Mouse (Mus musculus) myocyte (in vitro differentiated cells): Measurements from ENCODE around the gene Art3.

Experiments
- CEBPB ChIP-seq: IDR thresholded peaks from 2 replicates; pipeline ENCODE4 v1.6.1; 2011; ENCODE audit warnings: mild to moderate bottlenecking, moderate library complexity; ENCODE audit not compliant: poor library complexity, insufficient read depth, severe bottlenecking
- E2F4 ChIP-seq: IDR thresholded peaks from one replicate; pipeline ENCODE4 v1.6.1; 2011; ENCODE audit warnings: mild to moderate bottlenecking, control low read depth, moderate library complexity; ENCODE audit not compliant: insufficient read depth
- MAX ChIP-seq: IDR thresholded peaks from one replicate; pipeline ENCODE4 v1.6.1; 2011; ENCODE audit warnings: low read depth, mild to moderate bottlenecking, control low read depth
- MYOD1 ChIP-seq, 3 experiments: IDR thresholded peaks; one replicate each; pipeline ENCODE4 v1.6.1; 2011; ENCODE audit warnings: control low read depth in 2 of 3, low read depth in 2 of 3, mild to moderate bottlenecking in 2 of 3, moderate library complexity in 1 of 3; ENCODE audit not compliant: insufficient read length in 2 of 3, control insufficient read depth in 1 of 3
- MYOG ChIP-seq, 3 experiments: IDR thresholded peaks; one replicate each; pipeline ENCODE4 v1.6.1; 2011; ENCODE audit warnings: control low read depth in 2 of 3, low read depth in 2 of 3, mild to moderate bottlenecking in 2 of 3; ENCODE audit not compliant: insufficient read length in 2 of 3, control insufficient read depth in 1 of 3, insufficient read depth in 1 of 3
- POLR2A ChIP-seq: IDR thresholded peaks from one replicate; pipeline ENCODE4 v1.6.1; 2011; ENCODE audit warnings: low read depth, mild to moderate bottlenecking, control low read depth, moderate library complexity; ENCODE audit not compliant: insufficient read length
- POLR2AphosphoS2 ChIP-seq: IDR thresholded peaks from one replicate; pipeline ENCODE4 v1.6.1; 2011; ENCODE audit warnings: low read depth, control low read depth; ENCODE audit not compliant: insufficient read length
- REST ChIP-seq: IDR thresholded peaks from one replicate; pipeline ENCODE4 v1.6.1; 2011; ENCODE audit warnings: mild to moderate bottlenecking, control low read depth, moderate library complexity; ENCODE audit not compliant: insufficient read depth, insufficient read length
- TCF12 ChIP-seq: IDR thresholded peaks from one replicate; pipeline ENCODE4 v1.6.1; 2011; ENCODE audit warnings: mild to moderate bottlenecking, control low read depth; ENCODE audit not compliant: poor library complexity, insufficient read depth, severe bottlenecking
- TCF3 ChIP-seq: IDR thresholded peaks from one replicate; pipeline ENCODE4 v1.6.1; 2011; ENCODE audit warnings: low read depth, control low read depth; ENCODE audit not compliant: insufficient read length
- USF1 ChIP-seq: IDR thresholded peaks from one replicate; pipeline ENCODE4 v1.6.1; 2011; ENCODE audit warnings: low read depth, mild to moderate bottlenecking, control low read depth, moderate library complexity

- TF ChIP-seq MAX (no peak), POLR2A (no peak), POLR2AphosphoS2 (no peak), E2F4 (no peak), TCF12 (no peak), USF1 (no peak), REST (no peak), MYOG (IDR thresholded peaks at IDR 0.05; ENCODE audit: control insufficient read depth in 1 of 3, insufficient read depth in 1 of 3, insufficient read length in 2 of 3, low read depth in 2 of 3) (no peak), TCF3 (no peak), CEBPB (no peak), MYOD1 (IDR thresholded peaks at IDR 0.05; ENCODE audit: control insufficient read depth in 1 of 3, insufficient read length in 2 of 3, low read depth in 2 of 3) (no peak)
Observed at GRCm38 (mm10) chr5:92294525-92294924, 37.1 kb upstream of the Art3 start.
